Mouse (Mus musculus) adrenal gland, adult 18-20 months (tissue): Measurements from ENCODE around the gene Inpp5d. TPM values are rescaled to one million over a fixed set of nuclear protein-coding genes. Genes with fewer than 3 reads are reported as not detected.
"Not testable (repeated sequence)": the region's sequence is repeated elsewhere in the genome, so short reads cannot be mapped to it uniquely, and the experiment has no call there.

ENCODE experiments used
- DNase-seq, 2 experiments: peaks; one replicate each; pipeline ENCODE4 v3.0.0; 2021 to 2022; ENCODE audit warnings: low spot score in 2 of 2
- total RNA-seq, 2 experiments: library from RNA; stranded (reverse); gene quantifications; 1 replicate in 1 of 2; 2 replicates in 1 of 2; pipeline ENCODE4 v1.2.3; 2021

Inpp5d gene
- total RNA-seq, 2 experiments from 2014 or later, result 15.8 to 29.3 TPM

GRCm38 (mm10) chr1:87651436-87651835 lies 31.3 kb downstream of the Inpp5d start:
- DNase-seq, result no peak

GRCm38 (mm10) chr1:87655101-87655500 lies 35.0 kb downstream of the Inpp5d start:
- DNase-seq, result no peak

GRCm38 (mm10) chr1:87658063-87658462 lies 38.0 kb downstream of the Inpp5d start:
- DNase-seq, result no peak

- no peak for DNase-seq
Measured at GRCm38 (mm10) chr1:87658485-87658884, 38.4 kb downstream of the Inpp5d start.

GRCm38 (mm10) chr1:87658937-87659617 lies 39.0 kb downstream of the Inpp5d start:
- DNase-seq, result no peak

GRCm38 (mm10) chr1:87659618-87659960 lies 39.5 kb downstream of the Inpp5d start:
- no peak for DNase-seq

- no peak for DNase-seq
Measured at GRCm38 (mm10) chr1:87660740-87661139, 40.6 kb downstream of the Inpp5d start.

- no peak for DNase-seq
Measured at GRCm38 (mm10) chr1:87663992-87664391, 43.9 kb downstream of the Inpp5d start.

GRCm38 (mm10) chr1:87667006-87667405 lies 46.9 kb downstream of the Inpp5d start:
- no peak for DNase-seq

GRCm38 (mm10) chr1:87668300-87668699 lies 48.2 kb downstream of the Inpp5d start:
- no peak for DNase-seq

GRCm38 (mm10) chr1:87671483-87671882 lies 51.4 kb downstream of the Inpp5d start:
- no peak for DNase-seq

- no peak for DNase-seq
Measured at GRCm38 (mm10) chr1:87673822-87674604, 53.9 kb downstream of the Inpp5d start.

GRCm38 (mm10) chr1:87676006-87676405 lies 55.9 kb downstream of the Inpp5d start:
- DNase-seq, result no peak

GRCm38 (mm10) chr1:87679089-87679488 lies 59.0 kb downstream of the Inpp5d start:
- DNase-seq, result no peak

GRCm38 (mm10) chr1:87680950-87681349 lies 60.8 kb downstream of the Inpp5d start:
- DNase-seq, result no peak

GRCm38 (mm10) chr1:87682473-87682872 lies 62.4 kb downstream of the Inpp5d start:
- not testable (repeated sequence) for DNase-seq

GRCm38 (mm10) chr1:87684071-87684470 lies 64.0 kb downstream of the Inpp5d start:
- DNase-seq, result no peak

GRCm38 (mm10) chr1:87684791-87685190 lies 64.7 kb downstream of the Inpp5d start:
- DNase-seq, result no peak

- DNase-seq, result no peak
Measured at GRCm38 (mm10) chr1:87686351-87686750, 66.2 kb downstream of the Inpp5d start.

GRCm38 (mm10) chr1:87687009-87687408 lies 66.9 kb downstream of the Inpp5d start:
- DNase-seq, result no peak

GRCm38 (mm10) chr1:87689661-87690341 lies 69.7 kb downstream of the Inpp5d start:
- no peak for DNase-seq

GRCm38 (mm10) chr1:87696358-87696757 lies 76.2 kb downstream of the Inpp5d start:
- DNase-seq, result peak in 1 of 2 experiments; percentile 34
